14 mouse cellular contexts compared by ENCODE assay signal in the genomic region with DNA sequence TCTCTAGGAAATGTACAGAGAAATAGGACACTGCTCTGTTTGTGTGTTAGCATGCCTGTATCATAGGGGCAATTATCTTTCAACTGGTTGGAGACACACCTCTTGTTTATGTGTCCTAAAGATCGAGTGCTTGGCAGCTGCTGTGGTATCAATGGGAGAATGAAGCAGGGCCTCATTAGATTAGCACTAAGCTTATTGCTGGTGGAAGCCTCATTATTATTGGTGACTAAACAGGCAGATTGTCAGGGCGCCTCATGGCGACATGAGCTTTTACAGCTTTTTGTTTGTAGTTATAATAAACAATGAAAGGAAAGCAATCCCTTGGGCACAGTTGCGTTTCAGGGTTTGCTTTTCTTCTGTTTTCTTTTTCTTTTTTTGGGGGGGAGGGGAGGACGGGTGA.
DNase-seq lines count a peak whose midpoint lies in the region; ATAC-seq lines count a peak whose summit lies in the region.
"Had no signal": no experiment of that assay in that cellular context is flagged by ENCODE, and none has a peak within 500 bp of the region (broad histone marks: within the 10 kb centered on the region; RNA-seq: fewer than 3 reads in every experiment).

No protein-coding gene starts in this region.

- H3K9ac ChIP-seq in neural tube, embryonic 12.5 days, result no peak overlapping the region
- H3K9ac ChIP-seq in neural tube, embryonic 15.5 days (replicated peaks), result no peak overlapping the region
- H3K9ac ChIP-seq in hindbrain, embryonic 12.5 days, result no peak overlapping the region
- no peak overlapping the region for H3K9ac ChIP-seq in midbrain, embryonic 15.5 days
- H3K9ac ChIP-seq in liver, embryonic 12.5 days, result no peak overlapping the region
- H3K9ac ChIP-seq: limb, embryonic 12.5 days had no signal

- H3K27ac ChIP-seq in neural tube, embryonic 12.5 days, result no peak overlapping the region
- H3K27ac ChIP-seq in neural tube, embryonic 15.5 days (replicated peaks), result no peak overlapping the region
- H3K27ac ChIP-seq in hindbrain, embryonic 12.5 days, result no peak overlapping the region
- H3K27ac ChIP-seq in midbrain, embryonic 15.5 days, result no peak overlapping the region
- H3K27ac ChIP-seq in liver, embryonic 12.5 days, result no peak overlapping the region
- H3K27ac ChIP-seq: limb, embryonic 12.5 days had no signal

- ATAC-seq in neural tube, embryonic 12.5 days (ENCODE audit: low FRiP score, low read depth), result peak; percentile 78
- no peak for ATAC-seq in neural tube, embryonic 15.5 days (ENCODE audit: low FRiP score)
- ATAC-seq in hindbrain, embryonic 12.5 days (ENCODE audit: low FRiP score), result peak; percentile 88
- ATAC-seq in midbrain, embryonic 15.5 days (replicated peaks), result peak; percentile 78; the same call in 1 of the 2 replicates
- no peak for ATAC-seq in liver, embryonic 12.5 days
- ATAC-seq: intestine, postnatal 0 days had no signal

- H3K36me3 ChIP-seq in neural tube, embryonic 12.5 days, result no peaks in the 10 kb centered on the region
- no peaks in the 10 kb centered on the region for H3K36me3 ChIP-seq in neural tube, embryonic 15.5 days
- no peaks in the 10 kb centered on the region for H3K36me3 ChIP-seq in hindbrain, embryonic 12.5 days
- no peaks in the 10 kb centered on the region for H3K36me3 ChIP-seq in midbrain, embryonic 15.5 days (replicated peaks)
- H3K36me3 ChIP-seq in liver, embryonic 12.5 days, result no peaks in the 10 kb centered on the region
- H3K36me3 ChIP-seq: limb, embryonic 12.5 days had no signal

- no peak overlapping the region for H3K4me2 ChIP-seq in neural tube, embryonic 12.5 days (replicated peaks)
- no peak overlapping the region for H3K4me2 ChIP-seq in neural tube, embryonic 15.5 days
- H3K4me2 ChIP-seq in hindbrain, embryonic 12.5 days (replicated peaks), result no peak overlapping the region
- H3K4me2 ChIP-seq in midbrain, embryonic 15.5 days, result no peak overlapping the region
- no peak overlapping the region for H3K4me2 ChIP-seq in liver, embryonic 12.5 days
- H3K4me2 ChIP-seq: limb, embryonic 12.5 days had no signal

- no peaks in the 10 kb centered on the region for H3K4me1 ChIP-seq in neural tube, embryonic 12.5 days
- H3K4me1 ChIP-seq in neural tube, embryonic 15.5 days, result 0 out of 2 replicates have a peak, but pooled peaks cover 3% of the 10 kb centered on the region
- H3K4me1 ChIP-seq in hindbrain, embryonic 12.5 days, result no peaks in the 10 kb centered on the region
- H3K4me1 ChIP-seq in midbrain, embryonic 15.5 days, result 0 out of 2 replicates have a peak, but pooled peaks cover 6% of the 10 kb centered on the region
- no peaks in the 10 kb centered on the region for H3K4me1 ChIP-seq in liver, embryonic 12.5 days
- H3K4me1 ChIP-seq: limb, embryonic 12.5 days had no signal

- H3K4me3 ChIP-seq in neural tube, embryonic 12.5 days, result no peak overlapping the region
- H3K4me3 ChIP-seq in neural tube, embryonic 15.5 days (replicated peaks), result no peak overlapping the region
- H3K4me3 ChIP-seq in hindbrain, embryonic 12.5 days, result no peak overlapping the region
- no peak overlapping the region for H3K4me3 ChIP-seq in midbrain, embryonic 15.5 days
- H3K4me3 ChIP-seq in liver, embryonic 12.5 days, result no peak overlapping the region
- H3K4me3 ChIP-seq: limb, embryonic 12.5 days; myocyte had no signal

- H3K27me3 ChIP-seq in neural tube, embryonic 12.5 days (replicated peaks), result no peaks in the 10 kb centered on the region
- H3K27me3 ChIP-seq in neural tube, embryonic 15.5 days (replicated peaks), result no peaks in the 10 kb centered on the region
- no peaks in the 10 kb centered on the region for H3K27me3 ChIP-seq in hindbrain, embryonic 12.5 days
- no peaks in the 10 kb centered on the region for H3K27me3 ChIP-seq in midbrain, embryonic 15.5 days (replicated peaks)
- no peaks in the 10 kb centered on the region for H3K27me3 ChIP-seq in liver, embryonic 12.5 days (replicated peaks)
- H3K27me3 ChIP-seq: limb, embryonic 12.5 days had no signal

- WGBS in neural tube, embryonic 12.5 days, result 35% methylated on average over 5 of the region's 5 CpGs
- 14% methylated on average over 5 of the region's 5 CpGs for WGBS in neural tube, embryonic 15.5 days
- 27% methylated on average over 5 of the region's 5 CpGs for WGBS in hindbrain, embryonic 12.5 days
- WGBS in midbrain, embryonic 15.5 days, result 10% methylated on average over 5 of the region's 5 CpGs
- WGBS in liver, embryonic 12.5 days (ENCODE audit: insufficient replicate concordance), result 52% methylated on average over 5 of the region's 5 CpGs

- H3K9me3 ChIP-seq in neural tube, embryonic 12.5 days, result no peaks in the 10 kb centered on the region
- H3K9me3 ChIP-seq in neural tube, embryonic 15.5 days (replicated peaks), result no peaks in the 10 kb centered on the region
- no peaks in the 10 kb centered on the region for H3K9me3 ChIP-seq in hindbrain, embryonic 12.5 days (replicated peaks)
- H3K9me3 ChIP-seq in midbrain, embryonic 15.5 days, result no peaks in the 10 kb centered on the region
- no peaks in the 10 kb centered on the region for H3K9me3 ChIP-seq in liver, embryonic 12.5 days (replicated peaks)
- H3K9me3 ChIP-seq: limb, embryonic 12.5 days had no signal

- DNase-seq in lung, postnatal 10 days, result no peak
- DNase-seq in layer of hippocampus, adult 8-10 months (ENCODE audit: low spot score in 2 of 2), result no peak
- DNase-seq: adrenal gland, postnatal 36 days; gastrocnemius, postnatal 10 days; kidney, postnatal 4 days; lung, postnatal 4 days had no signal

Comparison
In these comparisons a context has a peak if more than half of its experiments do, and no peak if none do; other contexts are left out.
1. ATAC-seq: peak in neural tube, embryonic 12.5 days (single experiment), hindbrain, embryonic 12.5 days (single experiment) and midbrain, embryonic 15.5 days (single experiment); none in neural tube, embryonic 15.5 days (single experiment) and liver, embryonic 12.5 days (single experiment).